Mouse (Mus musculus): ENCODE data around the gene Ptprd.

Ptprd gene

GRCm38 (mm10) chr4:76913532-76914150 lies 1298.1 kb downstream of the Ptprd start:
- DNase-seq (ENCODE audit: low spot score) = no peak

- no peak for DNase-seq (ENCODE audit: low spot score)
Measured at GRCm38 (mm10) chr4:76901692-76902091, 1310.1 kb downstream of the Ptprd start.

DNA sequence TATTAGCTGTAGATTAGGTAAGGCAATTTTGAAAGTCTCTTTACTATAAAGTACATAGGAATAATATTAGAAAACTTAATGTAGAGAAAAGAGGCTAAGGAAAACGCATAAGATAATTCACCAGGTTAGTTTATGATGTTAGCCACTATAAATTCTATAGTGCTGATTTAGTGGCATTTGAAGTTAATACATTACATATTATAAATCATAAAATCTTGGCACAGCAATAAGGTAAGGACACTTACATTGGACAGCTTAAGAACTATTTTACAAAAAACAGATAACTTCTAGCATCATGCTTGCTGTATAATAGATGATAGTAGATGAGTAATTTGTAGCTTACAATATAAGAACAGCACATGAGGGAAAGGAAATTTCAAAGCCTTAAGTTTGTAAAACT lies 1322.1 kb downstream of the Ptprd start:
- no peak for DNase-seq (ENCODE audit: low spot score)

DNA sequence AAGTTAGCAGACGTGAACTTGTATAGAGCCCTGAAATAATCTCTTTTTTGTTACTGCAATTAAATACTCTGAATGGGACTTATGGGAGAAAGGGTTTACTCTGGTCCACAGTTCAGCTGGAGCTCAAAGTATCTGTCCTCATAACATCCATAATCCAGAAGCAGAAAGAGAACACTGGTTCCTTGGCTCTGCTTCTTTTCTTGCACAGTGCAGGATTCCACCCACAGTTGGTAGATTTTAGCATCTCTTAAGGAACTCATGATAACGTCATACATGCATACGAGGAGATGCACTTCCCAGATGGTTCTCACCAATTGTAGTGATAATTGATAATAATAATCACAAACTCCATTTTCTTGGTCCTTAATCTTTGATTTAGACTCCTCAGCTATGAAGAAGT lies 1330.2 kb downstream of the Ptprd start:
- DNase-seq (ENCODE audit: low spot score) = no peak

GRCm38 (mm10) chr4:76870971-76871370 lies 1340.8 kb downstream of the Ptprd start:
- DNase-seq (ENCODE audit: low spot score) = no peak

DNA sequence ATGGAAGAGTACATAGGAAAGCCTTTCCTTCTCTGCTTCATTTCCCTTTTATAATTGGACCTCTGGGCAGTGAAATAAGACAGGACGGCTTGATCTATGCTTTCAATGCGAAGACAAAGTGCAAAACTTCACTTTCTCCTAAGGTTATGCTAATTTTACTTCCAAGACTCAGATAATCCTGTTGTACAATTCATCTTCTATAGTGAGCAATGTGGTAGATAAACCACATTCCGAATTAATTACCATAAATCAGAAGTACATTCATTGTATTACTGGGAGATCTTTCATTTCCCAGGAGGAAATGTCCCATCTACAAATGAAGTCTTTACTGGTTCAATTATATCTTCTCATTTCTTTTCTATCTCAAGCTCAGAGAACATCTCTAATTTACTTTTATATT lies 1346.2 kb downstream of the Ptprd start:
- no peak for DNase-seq (ENCODE audit: low spot score)

DNA sequence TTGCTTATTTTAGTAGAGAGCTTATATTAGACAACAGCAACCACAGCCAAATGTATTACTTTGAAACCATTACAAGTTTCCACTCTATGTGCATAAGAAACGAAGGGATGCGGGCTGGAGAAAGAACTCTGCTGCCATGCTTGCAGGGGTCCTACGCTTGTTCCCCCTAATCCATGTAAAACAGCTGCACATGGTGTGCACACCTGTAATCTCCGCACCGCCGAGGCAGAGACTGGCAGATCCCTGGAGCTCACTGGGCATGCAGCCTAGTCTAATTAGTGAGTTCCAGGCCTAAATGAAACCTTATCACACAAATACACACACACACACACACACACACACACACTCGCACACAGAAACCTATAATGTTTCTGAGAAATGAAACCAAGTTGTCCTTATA lies 1365.5 kb downstream of the Ptprd start:
- no peak for DNase-seq (ENCODE audit: low spot score)

DNA sequence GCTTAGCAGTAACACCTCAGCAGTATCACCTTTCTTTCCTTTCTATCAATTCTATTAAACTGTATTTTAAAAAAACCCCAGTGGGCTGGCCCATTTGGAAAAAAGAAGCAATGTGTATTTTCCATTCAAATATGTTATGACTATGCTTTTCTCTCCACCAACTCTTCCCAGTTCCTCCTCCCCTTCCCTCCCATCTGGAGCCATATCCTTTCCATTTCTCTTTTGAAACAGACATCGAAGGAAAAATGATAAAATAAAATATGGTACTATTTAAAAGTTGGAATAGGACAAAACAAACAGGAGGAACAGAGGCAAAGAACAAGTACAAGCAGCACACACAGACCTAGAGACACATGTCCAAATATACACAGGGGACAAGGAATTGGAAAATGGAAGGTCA lies 1372.7 kb downstream of the Ptprd start:
- DNase-seq (ENCODE audit: low spot score) = no peak

DNA sequence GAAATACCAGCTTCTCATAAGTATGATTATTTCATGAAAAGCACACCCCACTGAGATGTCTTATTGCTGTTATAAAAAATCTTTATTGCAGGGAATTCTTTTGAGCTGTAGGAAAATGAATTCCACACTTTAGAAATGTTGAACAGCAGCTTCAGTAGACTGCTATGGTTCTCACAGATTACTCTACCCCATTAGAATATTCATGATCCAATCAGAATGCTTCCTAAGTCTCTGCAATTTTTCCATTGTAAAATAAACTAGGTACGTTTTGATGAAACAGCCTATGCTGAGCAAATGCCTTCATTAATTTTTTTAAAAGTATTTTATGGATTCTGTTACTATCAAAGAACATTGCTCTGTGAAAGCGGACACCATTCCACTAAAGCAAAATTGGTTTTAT lies 1399.6 kb downstream of the Ptprd start:
- DNase-seq (ENCODE audit: low spot score) = no peak

- no peak for DNase-seq (ENCODE audit: low spot score)
Measured at GRCm38 (mm10) chr4:76802708-76803107, 1409.1 kb downstream of the Ptprd start.

DNA sequence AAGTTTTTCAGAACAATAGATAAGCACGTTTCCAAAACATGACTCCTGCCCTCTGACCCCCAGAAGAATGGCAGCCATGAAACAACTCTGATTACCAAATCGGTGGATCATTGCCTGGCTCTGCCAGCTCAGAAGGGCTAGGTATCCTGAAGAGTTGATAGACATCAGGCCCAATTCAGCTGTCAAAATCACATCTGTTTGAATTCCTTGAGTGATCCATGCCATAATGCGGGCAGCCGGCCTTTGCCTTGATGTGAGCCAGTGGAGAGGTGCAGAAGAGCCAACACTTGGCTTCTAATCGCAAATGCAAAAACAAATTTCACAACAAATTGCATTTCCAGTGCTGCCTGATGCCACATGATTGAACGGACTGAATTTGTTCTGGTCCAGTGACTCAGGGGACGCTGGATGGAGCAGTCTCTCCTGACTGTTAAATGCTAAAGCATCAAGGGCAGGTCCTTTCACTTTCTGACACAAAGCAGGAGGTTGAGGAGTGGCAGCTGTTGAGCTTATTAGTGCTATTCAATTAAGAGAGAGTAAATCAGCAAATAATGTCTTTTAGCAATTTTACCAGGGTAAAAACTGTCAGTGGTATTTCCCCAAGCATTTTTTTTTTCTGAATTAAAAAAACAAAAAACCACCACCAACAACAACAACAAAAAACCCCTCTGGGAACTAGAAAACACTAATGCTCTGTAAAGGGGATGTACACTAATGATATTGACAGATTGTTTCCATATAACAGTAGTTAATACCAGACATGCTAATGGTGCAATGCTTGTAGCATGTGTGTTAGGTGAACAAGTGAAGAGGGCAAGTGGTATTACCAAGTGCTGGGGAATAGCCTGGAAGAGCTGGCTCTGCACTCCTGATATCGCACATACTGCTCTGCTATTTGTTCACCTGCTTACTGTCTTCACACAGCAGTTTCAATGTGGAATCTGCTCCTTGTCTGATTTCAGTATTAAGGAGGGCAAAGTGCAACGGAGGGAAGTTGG lies 1413.5 kb downstream of the Ptprd start:
- DNase-seq (ENCODE audit: low spot score) = no peak

- DNase-seq (ENCODE audit: low spot score) = no peak
Measured at GRCm38 (mm10) chr4:76785389-76785788, 1426.4 kb downstream of the Ptprd start.

GRCm38 (mm10) chr4:76779558-76780124 lies 1432.1 kb downstream of the Ptprd start:
- DNase-seq (ENCODE audit: low spot score) = no peak

- DNase-seq (ENCODE audit: low spot score) = no peak
Measured at GRCm38 (mm10) chr4:76766918-76767317, 1444.8 kb downstream of the Ptprd start.

DNA sequence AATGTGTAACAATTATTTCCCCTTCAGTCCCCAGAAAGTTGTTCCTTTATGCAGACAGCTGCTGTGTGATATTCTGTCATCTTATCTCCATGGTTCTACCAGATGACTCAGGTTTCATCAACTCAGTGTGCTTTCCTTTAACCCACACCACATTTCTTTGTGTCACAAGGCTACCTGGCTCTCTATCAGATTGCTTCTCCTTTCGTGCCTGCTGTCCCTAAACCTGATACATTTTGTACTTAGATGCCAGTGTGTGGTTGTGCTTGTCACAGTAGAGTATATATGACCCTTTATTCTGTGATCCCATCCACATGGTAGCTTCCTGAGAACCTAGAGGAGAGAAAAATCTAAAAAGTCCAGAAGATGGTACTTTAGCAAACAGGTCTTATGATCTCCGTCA lies 1445.3 kb downstream of the Ptprd start:
- DNase-seq (ENCODE audit: low spot score) = no peak

- no peak for DNase-seq (ENCODE audit: low spot score)
Measured at GRCm38 (mm10) chr4:76750709-76751108, 1461.1 kb downstream of the Ptprd start.

GRCm38 (mm10) chr4:76735831-76736230 lies 1475.9 kb downstream of the Ptprd start:
- no peak for DNase-seq (ENCODE audit: low spot score)

DNA sequence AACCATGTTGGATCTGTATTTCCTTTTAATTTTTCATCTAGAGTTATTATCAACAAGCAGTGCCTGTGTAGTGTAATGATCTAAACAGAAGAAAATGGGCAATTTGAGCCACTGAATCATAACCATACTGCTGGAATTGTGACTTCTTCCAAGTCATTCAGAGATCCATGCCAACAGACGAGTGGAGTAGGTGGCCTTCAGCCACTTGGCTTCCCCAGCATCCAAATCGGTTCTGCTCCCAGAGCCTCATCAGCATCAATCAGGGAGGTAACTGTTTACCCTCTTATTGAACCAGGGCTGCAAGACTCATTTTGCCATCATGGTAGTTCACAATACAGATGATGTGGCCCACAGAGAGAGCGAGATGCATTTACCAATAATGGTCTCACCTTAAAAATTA lies 1536.0 kb downstream of the Ptprd start:
- no peak for DNase-seq (ENCODE audit: low spot score)

GRCm38 (mm10) chr4:76673224-76673623 lies 1538.5 kb downstream of the Ptprd start:
- DNase-seq (ENCODE audit: low spot score) = no peak

- no peak for DNase-seq (ENCODE audit: low spot score)
Measured at GRCm38 (mm10) chr4:76672653-76673052, 1539.1 kb downstream of the Ptprd start.

DNA sequence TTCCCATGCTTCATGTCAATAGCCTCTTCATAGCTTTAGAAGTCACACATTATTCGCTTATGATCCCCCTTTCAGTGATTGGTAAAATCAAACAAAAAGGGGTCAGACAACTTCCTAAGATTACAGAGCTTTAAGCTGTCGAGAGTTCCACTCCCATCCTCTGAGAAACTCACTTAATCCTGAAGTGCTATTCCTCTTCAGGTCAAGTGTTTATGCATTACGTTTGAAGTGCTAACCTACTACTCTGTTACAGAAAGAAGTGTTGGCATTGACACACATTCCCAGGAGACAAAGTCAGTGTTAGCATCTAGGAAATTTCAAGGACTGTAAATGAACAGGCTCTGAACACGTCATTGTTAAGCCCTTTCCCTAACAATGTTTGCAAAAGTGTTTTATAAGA lies 1550.0 kb downstream of the Ptprd start:
- DNase-seq (ENCODE audit: low spot score) = no peak

DNA sequence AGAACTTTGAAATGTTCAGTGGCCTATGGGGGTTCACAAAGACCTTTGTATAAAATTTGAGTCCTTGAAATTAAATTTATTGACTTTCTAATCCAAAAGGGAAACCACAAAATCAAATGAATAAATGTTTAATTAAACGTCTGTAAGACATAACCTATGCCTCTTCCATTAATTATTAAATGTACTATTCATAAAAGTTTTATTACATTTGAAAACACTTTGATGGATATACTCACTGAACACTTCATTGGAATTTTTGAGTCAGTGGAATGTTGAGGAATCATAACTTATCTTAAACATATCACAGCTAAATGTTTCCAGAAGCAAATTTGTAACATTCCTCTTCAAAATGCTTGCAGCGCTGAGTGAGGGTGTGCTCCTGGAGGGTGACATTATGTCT lies 1551.6 kb downstream of the Ptprd start:
- DNase-seq (ENCODE audit: low spot score) = no peak

DNA sequence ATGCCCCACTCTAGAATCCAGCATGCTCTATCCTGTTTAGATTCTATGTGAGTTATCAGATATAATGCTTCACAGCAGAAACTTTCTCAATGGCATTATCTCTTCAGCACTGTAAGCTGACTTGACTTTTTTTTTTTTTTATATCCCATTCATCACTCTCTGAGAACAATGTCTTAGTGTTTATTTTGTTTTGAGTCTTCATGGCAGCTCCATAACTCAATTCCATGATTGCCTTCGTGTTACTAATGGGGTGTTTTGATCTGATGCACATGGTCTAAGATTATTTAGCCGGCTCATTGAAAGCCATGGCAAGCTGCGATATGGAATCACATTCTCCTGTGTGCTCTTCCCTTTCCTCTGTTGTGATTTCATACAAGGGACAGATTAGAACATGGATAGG lies 1555.0 kb downstream of the Ptprd start:
- DNase-seq (ENCODE audit: low spot score) = no peak
